Mouse (Mus musculus): ENCODE measurements around the gene Clca3a2.
"Not testable (repeated sequence)": the region's sequence is repeated elsewhere in the genome, so short reads cannot be mapped to it uniquely, and the experiment has no call there.

Clca3a2 gene

GRCm38 (mm10) chr3:144747706-144748105 is 71.6 kb downstream of the Clca3a2 start:
- not testable (repeated sequence) for DNase-seq (ENCODE audit: extremely low read depth, low read depth)

All from MEL-GATA-1-ER (cell line).